Mouse (Mus musculus): ENCODE measurements around the gene Rhbdd2. TPM values are rescaled to one million over a fixed set of nuclear protein-coding genes. Genes with fewer than 3 reads are reported as not detected.

Rhbdd2 gene
- polyA plus RNA-seq, 1 experiment from 2014 or later: 17.3 TPM

DNA sequence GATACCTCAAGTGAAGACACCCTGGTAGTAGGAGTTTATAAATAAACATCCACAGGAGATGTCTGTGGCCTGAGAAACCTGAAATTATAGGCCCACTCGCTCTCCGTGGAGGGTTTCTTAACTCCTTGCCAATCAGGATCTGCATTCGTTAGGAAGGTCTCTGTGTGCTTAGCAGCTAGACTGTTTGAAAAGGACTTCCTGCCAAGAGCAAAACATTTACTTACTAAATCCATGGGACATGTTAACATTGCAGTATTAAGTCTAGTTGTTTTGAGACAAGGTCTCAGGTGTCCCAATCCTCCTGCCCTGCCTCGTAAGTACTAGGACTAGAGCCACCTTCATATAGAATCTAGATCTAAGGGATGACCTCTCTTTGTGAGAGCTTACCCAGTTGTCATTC lies 58.8 kb downstream of the Rhbdd2 start:
- Histone ChIP-seq H3K4me3 (no peak overlapping the region), H3K27me3 (replicated peaks) (no peaks in the 10 kb centered on the region), H3K9ac (no peak overlapping the region), H3K9me3 (replicated peaks) (no peaks in the 10 kb centered on the region), H3K4me2 (peak overlapping the region; percentile 0; the same call in 1 of the 2 replicates), H3K36me3 (no peaks in the 10 kb centered on the region; the same call in 1 of the 2 replicates), H3K4me1 (peaks cover 56% of the 10 kb centered on the region), H3K27ac (no peak overlapping the region)
- 72% methylated on average over 4 of the region's 4 CpGs for WGBS (ENCODE audit: insufficient replicate concordance)
- ATAC-seq: no peak

DNA sequence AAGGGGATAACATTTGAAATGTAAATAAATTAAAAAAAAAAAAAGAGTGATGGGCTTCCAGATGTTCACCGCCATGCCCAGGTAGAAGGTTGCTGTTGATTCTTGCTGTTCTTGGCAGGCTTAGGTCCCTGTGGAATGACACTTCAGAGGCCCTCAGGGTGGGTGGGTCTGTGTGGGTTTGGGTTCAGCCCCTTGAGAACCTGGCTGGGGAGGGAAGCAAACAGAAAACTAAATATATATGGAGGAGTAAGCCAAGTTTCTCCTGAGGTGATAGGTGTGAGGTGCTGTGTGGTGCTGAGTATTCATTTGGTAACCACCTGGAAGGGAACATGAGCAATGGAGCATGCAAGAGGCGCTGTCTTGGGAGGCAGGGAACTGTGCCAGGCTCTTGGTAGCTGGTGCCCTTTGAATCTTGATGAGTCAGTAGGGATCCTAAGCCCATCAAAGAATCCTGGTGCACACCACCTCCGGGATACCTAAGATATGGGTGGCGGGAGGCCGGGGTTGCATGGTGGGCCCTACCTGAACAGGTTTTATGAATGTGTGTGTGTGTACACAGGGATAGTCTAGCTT lies 60.9 kb downstream of the Rhbdd2 start:
- Histone ChIP-seq H3K9ac (no peak overlapping the region), H3K36me3 (peaks cover 6% of the 10 kb centered on the region), H3K4me1 (peaks cover 50% of the 10 kb centered on the region), H3K4me3 (no peak overlapping the region), H3K27ac (no peak overlapping the region), H3K9me3 (replicated peaks) (no peaks in the 10 kb centered on the region), H3K4me2 (no peak overlapping the region), H3K27me3 (replicated peaks) (no peaks in the 10 kb centered on the region)
- whole genome bisulfite sequencing (ENCODE audit: insufficient replicate concordance): 92% methylated on average over 5 of the region's 5 CpGs
- ATAC-seq: no peak

DNA sequence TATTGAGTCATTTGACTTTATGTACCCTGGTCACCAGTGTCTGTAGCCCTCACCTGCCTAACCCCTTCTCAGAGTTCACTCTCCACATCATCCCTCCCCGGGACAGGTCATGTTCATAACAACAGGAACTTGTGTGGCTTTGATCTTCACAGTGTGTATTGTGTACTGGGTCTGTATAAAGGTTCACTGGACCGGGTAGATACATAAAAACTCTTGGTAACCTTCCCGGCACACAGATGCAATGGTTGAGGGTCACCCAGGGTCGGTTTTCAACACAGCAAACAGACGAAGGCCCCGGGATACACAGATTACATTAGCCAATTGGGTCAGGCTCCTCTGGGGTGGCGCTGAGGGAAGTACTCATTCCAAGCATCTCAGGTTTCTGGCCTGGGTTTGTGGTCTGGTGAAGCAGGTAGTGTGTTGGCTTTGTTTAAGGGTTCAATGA lies 62.9 kb downstream of the Rhbdd2 start:
- peaks cover 21% of the 10 kb centered on the region for H3K36me3 ChIP-seq
- no peak overlapping the region for H3K4me2 ChIP-seq
- ATAC-seq: peak; percentile 40; the same call in 1 of the 2 replicates
- H3K9ac ChIP-seq: no peak overlapping the region
- H3K4me1 ChIP-seq: peaks cover 37% of the 10 kb centered on the region
- H3K9me3 ChIP-seq (replicated peaks): no peaks in the 10 kb centered on the region
- H3K27ac ChIP-seq: no peak overlapping the region
- 59% methylated on average over 7 of the region's 7 CpGs for WGBS (ENCODE audit: insufficient replicate concordance)
- no peak overlapping the region for H3K4me3 ChIP-seq
- H3K27me3 ChIP-seq (replicated peaks): no peaks in the 10 kb centered on the region

Other genes starting within 250 kb of the Rhbdd2 start
- 12.2 and 13.8 TPM in 2 replicates for gene Pom121, start 238.1 kb upstream of the Rhbdd2 start, polyA plus RNA-seq (2016; fragmentation: Nextera tagmentation; extraction: Ambion mirVana)
- 8.0 and 8.1 TPM in 2 replicates for gene Hip1, start 87.5 kb upstream of the Rhbdd2 start, polyA plus RNA-seq (2016; fragmentation: Nextera tagmentation; extraction: Ambion mirVana)
- not detected in 2 replicates for gene Ccl26, start 69.0 kb upstream of the Rhbdd2 start, polyA plus RNA-seq (2016; fragmentation: Nextera tagmentation; extraction: Ambion mirVana)
- 9.8 and 10.2 TPM in 2 replicates for gene Ccl24, start 59.6 kb upstream of the Rhbdd2 start, polyA plus RNA-seq (2016; fragmentation: Nextera tagmentation; extraction: Ambion mirVana)
- gene Por, start 37.4 kb downstream of the Rhbdd2 start, polyA plus RNA-seq (2016; fragmentation: Nextera tagmentation; extraction: Ambion mirVana): 34.7 and 36.6 TPM in 2 replicates
- gene Tmem120a, start 111.8 kb downstream of the Rhbdd2 start, polyA plus RNA-seq (2016; fragmentation: Nextera tagmentation; extraction: Ambion mirVana): 17.4 and 21.5 TPM in 2 replicates
- gene Styxl1, start 145.8 kb downstream of the Rhbdd2 start, polyA plus RNA-seq (2016; fragmentation: Nextera tagmentation; extraction: Ambion mirVana): 0.16 TPM in 1 of 2 replicates, not detected in the other
- gene Mdh2, start 145.9 kb downstream of the Rhbdd2 start, polyA plus RNA-seq (2016; fragmentation: Nextera tagmentation; extraction: Ambion mirVana): 451 and 473 TPM in 2 replicates
- not detected in 2 replicates for gene Srrm3, start 174.3 kb downstream of the Rhbdd2 start, polyA plus RNA-seq (2016; fragmentation: Nextera tagmentation; extraction: Ambion mirVana)